Mouse (Mus musculus): ENCODE results near the gene Tyk2. TPM values are rescaled to one million over a fixed set of nuclear protein-coding genes. Genes with fewer than 3 reads are reported as not detected.

Gene Tyk2
- polyA plus RNA-seq, 1 experiment from 2014 or later = 8.0 TPM

GRCm38 (mm10) chr9:21095958-21096357, 35.1 kb downstream of the Tyk2 start:
- DNase-seq (ENCODE audit: low spot score) (no peak), ATAC-seq (ENCODE audit: low FRiP score) (no peak)
- Histone ChIP-seq H3K27me3 (ENCODE audit: control insufficient read depth, insufficient read depth, low read length) (no peaks in the 10 kb centered on the region), H3K4me1 (replicated peaks; ENCODE audit: control insufficient read depth, insufficient read depth, low read length) (no peaks in the 10 kb centered on the region; the same call in 1 of the 2 replicates), H3K9ac (ENCODE audit: low read depth, low read length) (no peak overlapping the region), H3K27ac (ENCODE audit: low read depth, low read length) (no peak overlapping the region), H3K36me3 (ENCODE audit: control insufficient read depth, insufficient read depth, low read length) (no peaks in the 10 kb centered on the region), H3K4me2 (replicated peaks; ENCODE audit: low read depth, low read length) (no peak overlapping the region), H3K4me3 (ENCODE audit: low read depth, low read length) (no peak overlapping the region), H3K9me3 (ENCODE audit: control insufficient read depth, low read length) (no peaks in the 10 kb centered on the region)
- 91% methylated on average over 4 of the region's 4 CpGs for WGBS

GRCm38 (mm10) chr9:21093423-21093822, 37.6 kb downstream of the Tyk2 start:
- WGBS = 96% methylated on average over 9 of the region's 9 CpGs
- Histone ChIP-seq H3K4me1 (replicated peaks; ENCODE audit: control insufficient read depth, insufficient read depth, low read length) (peaks cover 5% of the 10 kb centered on the region; the same call in 1 of the 2 replicates), H3K36me3 (ENCODE audit: control insufficient read depth, insufficient read depth, low read length) (no peaks in the 10 kb centered on the region), H3K27ac (ENCODE audit: low read depth, low read length) (no peak overlapping the region), H3K9ac (ENCODE audit: low read depth, low read length) (no peak overlapping the region), H3K9me3 (ENCODE audit: control insufficient read depth, low read length) (no peaks in the 10 kb centered on the region), H3K27me3 (ENCODE audit: control insufficient read depth, insufficient read depth, low read length) (no peaks in the 10 kb centered on the region), H3K4me2 (replicated peaks; ENCODE audit: low read depth, low read length) (no peak overlapping the region), H3K4me3 (ENCODE audit: low read depth, low read length) (no peak overlapping the region)
- ATAC-seq (ENCODE audit: low FRiP score) = no peak
- no peak for DNase-seq (ENCODE audit: low spot score)

GRCm38 (mm10) chr9:21091707-21092320, 39.2 kb downstream of the Tyk2 start, which contains the start of the genes Gm38431 and Raver1:
Gm38431 (minus strand) TSS chr9:21091997.
Raver1 (minus strand) TSS chr9:21092008.
- H3K9ac ChIP-seq (ENCODE audit: low read depth, low read length) = peak within 1 kb of the TSS; percentile 83
- WGBS = under 1% methylated on average over 54 of the region's 54 CpGs
- H3K27me3 ChIP-seq (ENCODE audit: control insufficient read depth, insufficient read depth, low read length) = no peaks in the 10 kb centered on the region
- H3K36me3 ChIP-seq (ENCODE audit: control insufficient read depth, insufficient read depth, low read length) = no peaks in the 10 kb centered on the region
- H3K9me3 ChIP-seq (ENCODE audit: control insufficient read depth, low read length) = no peaks in the 10 kb centered on the region
- H3K4me2 ChIP-seq (replicated peaks; ENCODE audit: low read depth, low read length) = peak within 1 kb of the TSS; percentile 73
- ATAC-seq (ENCODE audit: low FRiP score) = peak; percentile 99
- peak within 1 kb of the TSS; percentile 70 for H3K4me3 ChIP-seq (ENCODE audit: low read depth, low read length)
- peak; percentile 98 for DNase-seq (ENCODE audit: low spot score)
- H3K27ac ChIP-seq (ENCODE audit: low read depth, low read length) = peak within 1 kb of the TSS; percentile 86
- peaks cover 5% of the 10 kb centered on the region; the same call in 1 of the 2 replicates for H3K4me1 ChIP-seq (replicated peaks; ENCODE audit: control insufficient read depth, insufficient read depth, low read length)

DNA sequence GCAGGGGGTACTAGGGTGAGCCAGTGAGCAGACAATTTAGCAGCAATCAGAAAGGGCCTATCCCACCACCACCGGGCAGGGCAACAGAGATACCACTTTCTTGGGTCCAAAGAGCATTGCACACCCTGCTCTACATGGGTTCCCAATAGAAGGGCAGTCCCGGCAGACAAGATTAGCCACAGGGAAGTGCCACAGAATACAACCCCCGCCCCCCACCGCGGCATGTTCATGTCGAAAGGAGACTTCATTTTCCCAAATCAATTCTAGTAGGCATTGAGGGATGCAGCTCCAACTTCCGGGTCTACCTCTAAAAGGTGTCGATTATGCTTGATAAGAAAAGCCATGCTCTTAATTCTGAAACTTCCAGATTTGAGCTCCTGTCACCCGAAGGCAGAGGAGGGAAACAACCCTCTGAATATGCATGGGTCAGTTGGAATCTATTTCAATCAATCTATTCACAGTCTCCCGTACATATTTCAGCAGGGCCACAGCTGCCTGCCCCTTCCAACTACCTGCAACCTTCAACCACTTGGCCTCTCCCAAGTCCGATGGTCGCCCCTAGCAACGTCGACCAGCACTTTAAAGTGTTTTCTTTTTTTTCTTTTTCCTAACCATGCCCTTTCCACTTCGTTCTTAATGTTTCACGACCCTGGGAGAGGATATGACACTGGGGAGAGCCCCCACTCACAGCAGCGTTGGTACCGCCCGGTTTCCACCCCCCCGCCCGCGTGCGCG, 39.9 kb downstream of the Tyk2 start:
- peak overlapping the region; percentile 73 for H3K4me2 ChIP-seq (replicated peaks; ENCODE audit: low read depth, low read length)
- DNase-seq (ENCODE audit: low spot score) (no peak), ATAC-seq (ENCODE audit: low FRiP score) (no peak; the same call in 1 of the 2 replicates)
- peaks cover 5% of the 10 kb centered on the region; the same call in 1 of the 2 replicates for H3K4me1 ChIP-seq (replicated peaks; ENCODE audit: control insufficient read depth, insufficient read depth, low read length)
- H3K27ac ChIP-seq (ENCODE audit: low read depth, low read length) = peak overlapping the region; percentile 86
- H3K9me3 ChIP-seq (ENCODE audit: control insufficient read depth, low read length) = no peaks in the 10 kb centered on the region
- 4% methylated on average over 24 of the region's 24 CpGs for WGBS
- H3K36me3 ChIP-seq (ENCODE audit: control insufficient read depth, insufficient read depth, low read length) = peaks cover 2% of the 10 kb centered on the region; the same call in 1 of the 2 replicates
- no peaks in the 10 kb centered on the region for H3K27me3 ChIP-seq (ENCODE audit: control insufficient read depth, insufficient read depth, low read length)
- peak overlapping the region; percentile 83 for H3K9ac ChIP-seq (ENCODE audit: low read depth, low read length)
- H3K4me3 ChIP-seq (ENCODE audit: low read depth, low read length) = peak overlapping the region; percentile 70

GRCm38 (mm10) chr9:21090537-21090936, 40.5 kb downstream of the Tyk2 start:
- Histone ChIP-seq H3K27me3 (ENCODE audit: control insufficient read depth, insufficient read depth, low read length) (no peaks in the 10 kb centered on the region), H3K9me3 (ENCODE audit: control insufficient read depth, low read length) (no peaks in the 10 kb centered on the region), H3K4me1 (replicated peaks; ENCODE audit: control insufficient read depth, insufficient read depth, low read length) (peaks cover 5% of the 10 kb centered on the region; the same call in 1 of the 2 replicates), H3K4me2 (replicated peaks; ENCODE audit: low read depth, low read length) (peak overlapping the region; percentile 73), H3K36me3 (ENCODE audit: control insufficient read depth, insufficient read depth, low read length) (peaks cover 2% of the 10 kb centered on the region; the same call in 1 of the 2 replicates), H3K9ac (ENCODE audit: low read depth, low read length) (peak overlapping the region; percentile 83), H3K4me3 (ENCODE audit: low read depth, low read length) (peak overlapping the region; percentile 70), H3K27ac (ENCODE audit: low read depth, low read length) (no peak overlapping the region)
- ATAC-seq (ENCODE audit: low FRiP score) (no peak), DNase-seq (ENCODE audit: low spot score) (no peak)
- WGBS = 91% methylated on average over 1 of the region's 1 CpGs

- Histone ChIP-seq H3K27ac (ENCODE audit: low read depth, low read length) (no peak overlapping the region), H3K4me2 (replicated peaks; ENCODE audit: low read depth, low read length) (no peak overlapping the region), H3K27me3 (ENCODE audit: control insufficient read depth, insufficient read depth, low read length) (no peaks in the 10 kb centered on the region), H3K4me1 (replicated peaks; ENCODE audit: control insufficient read depth, insufficient read depth, low read length) (no peaks in the 10 kb centered on the region), H3K9ac (ENCODE audit: low read depth, low read length) (no peak overlapping the region), H3K36me3 (ENCODE audit: control insufficient read depth, insufficient read depth, low read length) (peaks cover 22% of the 10 kb centered on the region), H3K4me3 (ENCODE audit: low read depth, low read length) (no peak overlapping the region), H3K9me3 (ENCODE audit: control insufficient read depth, low read length) (no peaks in the 10 kb centered on the region)
- DNase-seq (ENCODE audit: low spot score) = no peak
- 95% methylated on average over 3 of the region's 3 CpGs for WGBS
- ATAC-seq (ENCODE audit: low FRiP score) = no peak
These were observed 47.7 kb downstream of the Tyk2 start for GRCm38 (mm10) chr9:21083324-21083723.

GRCm38 (mm10) chr9:21081127-21081526, 49.9 kb downstream of the Tyk2 start:
- Histone ChIP-seq H3K36me3 (ENCODE audit: control insufficient read depth, insufficient read depth, low read length) (peaks cover 26% of the 10 kb centered on the region), H3K4me2 (replicated peaks; ENCODE audit: low read depth, low read length) (no peak overlapping the region), H3K9ac (ENCODE audit: low read depth, low read length) (no peak overlapping the region), H3K4me1 (replicated peaks; ENCODE audit: control insufficient read depth, insufficient read depth, low read length) (no peaks in the 10 kb centered on the region), H3K27ac (ENCODE audit: low read depth, low read length) (no peak overlapping the region), H3K9me3 (ENCODE audit: control insufficient read depth, low read length) (no peaks in the 10 kb centered on the region), H3K27me3 (ENCODE audit: control insufficient read depth, insufficient read depth, low read length) (no peaks in the 10 kb centered on the region), H3K4me3 (ENCODE audit: low read depth, low read length) (no peak overlapping the region)
- ATAC-seq (ENCODE audit: low FRiP score) = no peak
- 91% methylated on average over 9 of the region's 9 CpGs for WGBS
- DNase-seq (ENCODE audit: low spot score) = no peak

DNA sequence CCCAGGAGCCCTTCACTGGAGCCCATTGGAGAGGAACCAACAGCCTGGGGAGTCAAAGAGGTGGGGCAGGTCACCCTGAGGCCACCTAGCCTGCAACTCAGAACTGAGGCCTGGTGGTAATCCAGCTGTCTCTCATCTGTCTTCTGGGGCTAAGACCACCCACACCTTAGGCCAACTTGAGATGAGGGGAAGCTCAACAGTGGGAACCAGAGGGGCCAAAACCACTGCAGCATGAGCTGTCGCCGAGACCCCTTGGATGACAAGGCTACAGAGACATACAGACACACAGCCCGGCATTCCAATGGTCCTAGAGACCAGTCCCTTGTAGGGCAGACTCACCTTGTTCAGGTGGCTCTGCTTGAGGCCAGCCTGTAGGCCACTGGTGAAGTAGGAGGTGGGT, 55.4 kb downstream of the Tyk2 start:
- Histone ChIP-seq H3K9ac (ENCODE audit: low read depth, low read length) (no peak overlapping the region), H3K4me3 (ENCODE audit: low read depth, low read length) (no peak overlapping the region), H3K4me1 (replicated peaks; ENCODE audit: control insufficient read depth, insufficient read depth, low read length) (no peaks in the 10 kb centered on the region), H3K27me3 (ENCODE audit: control insufficient read depth, insufficient read depth, low read length) (no peaks in the 10 kb centered on the region), H3K9me3 (ENCODE audit: control insufficient read depth, low read length) (no peaks in the 10 kb centered on the region), H3K27ac (ENCODE audit: low read depth, low read length) (no peak overlapping the region), H3K36me3 (ENCODE audit: control insufficient read depth, insufficient read depth, low read length) (peaks cover 26% of the 10 kb centered on the region), H3K4me2 (replicated peaks; ENCODE audit: low read depth, low read length) (no peak overlapping the region)
- no peak for ATAC-seq (ENCODE audit: low FRiP score)
- 86% methylated on average over 3 of the region's 3 CpGs for WGBS
- no peak for DNase-seq (ENCODE audit: low spot score)
